Mouse (Mus musculus) liver, embryonic 11.5 days (tissue): ENCODE measurements around the gene Ints6. TPM values are rescaled to one million over a fixed set of nuclear protein-coding genes. Genes with fewer than 3 reads are reported as not detected.

Experiments
- ATAC-seq: fragments of 200-750 bp; cut with Nextera tagmentation; replicated peaks from 2 replicates; pipeline ENCODE4 v1.8.0; 2017; ENCODE audit warnings: moderate number of reproducible peaks, mild to moderate bottlenecking, moderate TSS enrichment, moderate library complexity; ENCODE audit not compliant: low FRiP score
- DNase-seq: peaks from one replicate; pipeline ENCODE4 v3.0.0-alpha.2; 2017; ENCODE audit warnings: low spot score
- H3K27ac ChIP-seq: fragments of 300-500 bp; sonication (generic); 2 replicates; pipeline ENCODE4 v1.5.1; 2014; ENCODE audit warnings: mild to moderate bottlenecking, low read depth, low read length, control low read depth
- H3K27me3 ChIP-seq: fragments of 300-500 bp; sonication (generic); replicated peaks from 2 replicates; pipeline ENCODE4 v1.6.1; 2014; ENCODE audit warnings: low read length, mixed read lengths; ENCODE audit not compliant: control insufficient read depth, insufficient read depth
- H3K36me3 ChIP-seq: fragments of 300-500 bp; sonication (generic); 2 replicates; pipeline ENCODE4 v1.6.1; 2014; ENCODE audit warnings: mild to moderate bottlenecking, low read length, moderate library complexity, mixed read lengths; ENCODE audit not compliant: control insufficient read depth, insufficient read depth
- H3K4me1 ChIP-seq: fragments of 300-500 bp; sonication (generic); replicated peaks from 2 replicates; pipeline ENCODE4 v1.6.1; 2014; ENCODE audit warnings: low read length, mixed read lengths; ENCODE audit not compliant: control insufficient read depth, insufficient read depth
- H3K4me2 ChIP-seq: fragments of 300-500 bp; sonication (generic); 2 replicates; pipeline ENCODE4 v1.6.1; 2014; ENCODE audit warnings: mild to moderate bottlenecking, control low read depth, moderate library complexity
- H3K4me3 ChIP-seq: fragments of 300-500 bp; sonication (generic); 2 replicates; pipeline ENCODE4 v1.5.1; 2014; ENCODE audit warnings: low read depth, low read length, control low read depth
- H3K9ac ChIP-seq: fragments of 300-500 bp; sonication (generic); 2 replicates; pipeline ENCODE4 v1.6.1; 2014; ENCODE audit warnings: low read depth, low read length, control low read depth
- H3K9me3 ChIP-seq: fragments of 300-500 bp; sonication (generic); 2 replicates; pipeline ENCODE4 v1.6.1; 2016; ENCODE audit warnings: low read length, inconsistent platforms, mixed read lengths; ENCODE audit not compliant: control insufficient read depth
- WGBS: fragments of 180-500 bp; shearing (Covaris S2); extraction: QIAGEN DNeasy Blood & Tissue Kit; methylation state at CpG from one replicate; pipeline ENCODE4 v1.1.7; 2014; 5-methylcytosine and 5-hydroxymethylcytosine counted together
- polyA plus RNA-seq: library from polyadenylated mRNA; unstranded; fragments of >200 nt; fragmentation: Nextera tagmentation; extraction: Ambion mirVana; gene quantifications from 2 replicates; pipeline ENCODE4 v1.2.1, GENCODE M21; 2014

Gene Ints6
- polyA plus RNA-seq, 1 experiment from 2014 or later = 30.1 TPM

GRCm38 (mm10) chr14:62760321-62761035 lies 491 bp downstream of the Ints6 start:
- no peaks in the 10 kb centered on the region for H3K27me3 ChIP-seq
- DNase-seq = peak; percentile 82
- no peaks in the 10 kb centered on the region for H3K9me3 ChIP-seq
- H3K36me3 ChIP-seq = peaks cover 6% of the 10 kb centered on the region; the same call in 1 of the 2 replicates
- WGBS = 1% methylated on average over 61 of the region's 68 CpGs
- H3K4me2 ChIP-seq = peak overlapping the region; percentile 89
- ATAC-seq = peak; percentile 44
- peaks cover 14% of the 10 kb centered on the region for H3K4me1 ChIP-seq
- peak overlapping the region; percentile 100 for H3K27ac ChIP-seq
- peak overlapping the region; percentile 97 for H3K4me3 ChIP-seq
- peak overlapping the region; percentile 99 for H3K9ac ChIP-seq

- peak; percentile 84 for DNase-seq
- peaks cover 6% of the 10 kb centered on the region; the same call in 1 of the 2 replicates for H3K36me3 ChIP-seq
- H3K9me3 ChIP-seq = no peaks in the 10 kb centered on the region
- H3K4me2 ChIP-seq = peak overlapping the region; percentile 89
- peaks cover 14% of the 10 kb centered on the region for H3K4me1 ChIP-seq
- H3K27me3 ChIP-seq = no peaks in the 10 kb centered on the region
- ATAC-seq = peak; percentile 57
- under 1% methylated on average over 28 of the region's 38 CpGs for WGBS
- peak overlapping the region; percentile 97 for H3K4me3 ChIP-seq
- H3K27ac ChIP-seq = peak overlapping the region; percentile 100
- peak overlapping the region; percentile 99 for H3K9ac ChIP-seq
Measured at GRCm38 (mm10) chr14:62759771-62760320, 1.1 kb downstream of the Ints6 start.

- no peak overlapping the region for H3K9ac ChIP-seq
- no peaks in the 10 kb centered on the region for H3K27me3 ChIP-seq
- H3K4me1 ChIP-seq = peaks cover 14% of the 10 kb centered on the region
- no peak overlapping the region; the same call in 1 of the 2 replicates for H3K4me3 ChIP-seq
- H3K9me3 ChIP-seq = no peaks in the 10 kb centered on the region
- DNase-seq (no peak), ATAC-seq (no peak)
- peak overlapping the region; percentile 89; the same call in 1 of the 2 replicates for H3K4me2 ChIP-seq
- no peak overlapping the region for H3K27ac ChIP-seq
- 89% methylated on average over 5 of the region's 5 CpGs for WGBS
- peaks cover 6% of the 10 kb centered on the region; the same call in 1 of the 2 replicates for H3K36me3 ChIP-seq
Measured at GRCm38 (mm10) chr14:62758714-62759113, 2.3 kb downstream of the Ints6 start.

GRCm38 (mm10) chr14:62755095-62755640 lies 5.8 kb downstream of the Ints6 start:
- DNase-seq = no peak
- Histone ChIP-seq H3K27ac (peak overlapping the region; percentile 55; the same call in 1 of the 2 replicates), H3K4me2 (peak overlapping the region; percentile 5; the same call in 1 of the 2 replicates), H3K9ac (no peak overlapping the region), H3K9me3 (no peaks in the 10 kb centered on the region), H3K4me3 (no peak overlapping the region), H3K36me3 (peaks cover 6% of the 10 kb centered on the region; the same call in 1 of the 2 replicates), H3K4me1 (peaks cover 13% of the 10 kb centered on the region), H3K27me3 (no peaks in the 10 kb centered on the region)
- ATAC-seq = no peak
- WGBS = 80% methylated on average over 1 of the region's 1 CpGs

- no peak overlapping the region for H3K4me3 ChIP-seq
- ATAC-seq (peak; percentile 74), DNase-seq (no peak)
Measured at GRCm38 (mm10) chr14:62751479-62751878, 9.5 kb downstream of the Ints6 start.

GRCm38 (mm10) chr14:62735646-62736045 lies 25.3 kb downstream of the Ints6 start:
- DNase-seq (no peak), ATAC-seq (no peak)
- no peak overlapping the region for H3K4me3 ChIP-seq
- H3K4me2 ChIP-seq = no peak overlapping the region
- no peak overlapping the region for H3K27ac ChIP-seq
- no peaks in the 10 kb centered on the region for H3K27me3 ChIP-seq
- no peaks in the 10 kb centered on the region for H3K9me3 ChIP-seq
- H3K4me1 ChIP-seq = peaks cover 3% of the 10 kb centered on the region
- WGBS = 78% methylated on average over 1 of the region's 1 CpGs
- peaks cover 8% of the 10 kb centered on the region for H3K36me3 ChIP-seq
- no peak overlapping the region for H3K9ac ChIP-seq

More at GRCm38 (mm10) chr14:62751479-62751878, 9.5 kb downstream of the Ints6 start:
- Histone ChIP-seq H3K4me1 (peaks cover 9% of the 10 kb centered on the region), H3K4me2 (peak overlapping the region; percentile 0; the same call in 1 of the 2 replicates), H3K9me3 (no peaks in the 10 kb centered on the region), H3K27ac (peak overlapping the region; percentile 1; the same call in 1 of the 2 replicates), H3K27me3 (no peaks in the 10 kb centered on the region), H3K36me3 (no peaks in the 10 kb centered on the region; the same call in 1 of the 2 replicates), H3K9ac (no peak overlapping the region)
- WGBS = 44% methylated on average over 2 of the region's 2 CpGs

GRCm38 (mm10) chr14:62733666-62734065 lies 27.3 kb downstream of the Ints6 start:
- Histone ChIP-seq H3K36me3 (peaks cover 13% of the 10 kb centered on the region), H3K9ac (no peak overlapping the region), H3K4me1 (peaks cover 3% of the 10 kb centered on the region), H3K4me2 (no peak overlapping the region), H3K4me3 (no peak overlapping the region), H3K9me3 (no peaks in the 10 kb centered on the region), H3K27me3 (no peaks in the 10 kb centered on the region), H3K27ac (no peak overlapping the region)
- ATAC-seq (no peak), DNase-seq (no peak)
- 83% methylated on average over 2 of the region's 2 CpGs for WGBS

- Histone ChIP-seq H3K9me3 (no peaks in the 10 kb centered on the region), H3K36me3 (peaks cover 13% of the 10 kb centered on the region), H3K27ac (no peak overlapping the region), H3K4me3 (no peak overlapping the region), H3K9ac (no peak overlapping the region), H3K27me3 (no peaks in the 10 kb centered on the region), H3K4me2 (no peak overlapping the region), H3K4me1 (peaks cover 3% of the 10 kb centered on the region)
- WGBS = 57% methylated on average over 1 of the region's 1 CpGs
- ATAC-seq = no peak
- no peak for DNase-seq
Measured at GRCm38 (mm10) chr14:62731902-62732301, 29.1 kb downstream of the Ints6 start.
